Mouse (Mus musculus) adrenal gland, postnatal 14 days (tissue): ENCODE data around the gene Osgep. TPM values are rescaled to one million over a fixed set of nuclear protein-coding genes. Genes with fewer than 3 reads are reported as not detected.
A peak's percentile ranks its signal among the peaks of the same experiment; 100 is the strongest.
"Not testable (repeated sequence)": the region's sequence is repeated elsewhere in the genome, so short reads cannot be mapped to it uniquely, and the experiment has no call there.

Experiments
- DNase-seq: peaks from one replicate; pipeline ENCODE4 v3.0.0; 2021; ENCODE audit warnings: mixed read lengths
- total RNA-seq: library from RNA; stranded (reverse); gene quantifications from 2 replicates; pipeline ENCODE4 v1.2.3, GENCODE M21; 2021

Gene Osgep
- total RNA-seq, 1 experiment from 2014 or later = 60.9 TPM

DNA sequence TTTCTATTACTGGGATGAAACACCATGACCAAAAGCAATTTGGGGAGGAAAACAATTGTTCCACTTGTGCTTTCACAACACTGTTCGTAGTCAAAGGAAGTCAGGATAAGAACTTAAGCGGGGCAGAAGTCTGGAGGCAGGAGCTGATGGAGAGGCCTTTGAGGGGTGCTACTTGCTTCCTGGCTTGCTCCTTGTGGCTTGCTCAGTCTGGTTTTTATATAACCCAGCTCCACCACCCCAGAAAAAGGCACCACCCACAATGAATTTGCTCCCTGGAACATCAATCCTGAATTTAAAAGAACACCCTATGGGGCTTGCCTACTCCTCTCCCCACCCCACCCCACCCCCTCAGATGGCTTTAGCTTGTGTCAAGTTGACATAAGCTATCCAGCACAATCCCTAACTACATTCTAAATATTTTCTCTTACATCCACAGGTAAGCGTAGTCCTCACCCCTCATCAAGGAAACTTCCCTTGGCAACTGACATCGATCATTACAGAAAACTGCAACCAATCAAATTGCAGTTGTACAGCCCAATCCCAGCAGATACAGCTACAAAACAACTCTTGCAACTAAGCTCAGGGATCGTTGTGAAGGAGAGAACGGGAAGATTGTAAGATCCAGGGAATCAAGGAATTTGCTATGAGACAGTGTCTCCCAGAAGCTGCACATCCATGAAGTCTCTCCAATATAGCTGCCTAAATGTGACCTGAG, 48.3 kb downstream of the Osgep start:
- no peak for DNase-seq

DNA sequence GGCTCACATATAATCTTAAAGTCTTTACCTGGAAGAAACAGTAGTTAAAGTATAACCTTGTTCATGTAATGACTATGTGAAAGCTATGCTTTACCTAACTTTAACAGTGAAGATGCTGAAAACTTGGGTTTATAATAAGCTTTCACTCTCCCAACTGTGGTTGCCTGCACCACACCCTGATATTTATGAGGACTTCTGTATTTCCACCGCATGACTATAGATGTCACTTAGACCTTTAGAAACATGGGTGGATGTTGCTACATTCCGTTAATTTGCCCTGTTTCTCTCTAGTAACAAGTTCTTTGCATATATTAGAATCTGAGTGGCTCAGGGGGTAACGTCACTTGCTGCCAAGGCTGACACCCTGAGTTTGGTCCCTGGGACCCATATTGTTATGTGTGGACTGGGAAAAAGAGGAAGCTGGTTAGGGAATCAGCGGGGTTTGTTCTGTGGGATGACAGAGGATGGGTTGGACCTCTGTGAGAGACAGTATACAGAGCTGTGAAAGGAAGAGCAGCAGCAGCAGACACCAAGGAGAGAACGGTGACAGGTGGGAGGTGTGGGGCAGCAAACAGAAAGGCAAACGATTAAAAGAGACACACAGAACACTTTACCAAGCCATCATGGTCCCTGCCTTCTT, 49.0 kb downstream of the Osgep start:
- DNase-seq = no peak

DNA sequence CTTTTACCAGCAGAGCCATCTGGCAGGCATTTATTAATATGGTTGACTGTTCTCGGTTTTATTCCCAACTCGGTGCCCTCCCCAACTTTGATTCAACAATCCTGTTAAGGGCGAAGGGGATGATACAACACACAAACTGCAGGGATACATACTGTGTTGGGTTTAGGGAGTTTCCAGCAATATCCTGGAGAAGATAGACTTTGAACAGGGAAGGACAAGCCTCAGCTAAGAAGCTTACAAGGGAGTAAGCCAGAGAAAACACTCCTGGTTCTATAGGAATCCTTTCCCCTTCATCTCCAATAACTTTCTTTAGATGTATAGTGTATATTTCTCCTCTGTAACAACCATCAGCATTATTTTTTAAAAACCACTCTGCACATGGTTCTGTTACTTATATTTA, 49.5 kb downstream of the Osgep start:
- DNase-seq = no peak

DNA sequence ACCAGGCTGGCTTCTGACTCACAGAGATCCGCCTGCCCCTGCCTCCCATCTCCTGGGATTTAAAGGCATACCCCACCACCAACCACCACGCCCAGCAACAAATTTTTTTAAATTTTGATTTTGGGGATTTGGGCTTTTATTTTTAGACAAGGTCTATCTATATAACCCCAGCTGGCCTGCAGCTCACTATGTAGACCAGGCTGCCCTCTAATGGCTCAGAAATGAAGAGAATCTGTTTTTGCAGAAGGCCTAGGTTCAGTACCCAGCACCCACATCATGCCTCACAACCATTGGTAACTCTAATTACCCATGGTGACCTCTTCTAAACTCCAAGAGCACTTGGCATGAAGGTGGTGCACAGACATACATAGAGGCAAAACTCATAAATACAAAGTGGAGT, 53.4 kb downstream of the Osgep start:
- DNase-seq = no peak

DNA sequence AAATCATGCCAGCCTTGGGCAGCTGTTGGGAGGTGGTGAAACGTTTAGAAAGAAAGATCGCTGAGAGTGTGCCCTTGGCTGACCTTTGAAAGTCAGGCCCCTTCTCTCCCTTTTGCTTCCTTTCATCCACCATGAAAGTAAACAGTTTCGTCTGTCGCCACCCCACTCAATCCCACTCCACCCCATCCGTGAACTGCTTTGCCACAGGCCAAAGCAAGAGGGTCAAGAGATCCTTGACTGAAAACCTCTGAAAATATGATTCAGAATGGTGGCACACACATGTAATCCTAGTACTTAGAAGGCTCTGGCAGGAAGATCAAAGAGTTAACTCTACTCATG, 53.9 kb downstream of the Osgep start:
- DNase-seq = no peak

DNA sequence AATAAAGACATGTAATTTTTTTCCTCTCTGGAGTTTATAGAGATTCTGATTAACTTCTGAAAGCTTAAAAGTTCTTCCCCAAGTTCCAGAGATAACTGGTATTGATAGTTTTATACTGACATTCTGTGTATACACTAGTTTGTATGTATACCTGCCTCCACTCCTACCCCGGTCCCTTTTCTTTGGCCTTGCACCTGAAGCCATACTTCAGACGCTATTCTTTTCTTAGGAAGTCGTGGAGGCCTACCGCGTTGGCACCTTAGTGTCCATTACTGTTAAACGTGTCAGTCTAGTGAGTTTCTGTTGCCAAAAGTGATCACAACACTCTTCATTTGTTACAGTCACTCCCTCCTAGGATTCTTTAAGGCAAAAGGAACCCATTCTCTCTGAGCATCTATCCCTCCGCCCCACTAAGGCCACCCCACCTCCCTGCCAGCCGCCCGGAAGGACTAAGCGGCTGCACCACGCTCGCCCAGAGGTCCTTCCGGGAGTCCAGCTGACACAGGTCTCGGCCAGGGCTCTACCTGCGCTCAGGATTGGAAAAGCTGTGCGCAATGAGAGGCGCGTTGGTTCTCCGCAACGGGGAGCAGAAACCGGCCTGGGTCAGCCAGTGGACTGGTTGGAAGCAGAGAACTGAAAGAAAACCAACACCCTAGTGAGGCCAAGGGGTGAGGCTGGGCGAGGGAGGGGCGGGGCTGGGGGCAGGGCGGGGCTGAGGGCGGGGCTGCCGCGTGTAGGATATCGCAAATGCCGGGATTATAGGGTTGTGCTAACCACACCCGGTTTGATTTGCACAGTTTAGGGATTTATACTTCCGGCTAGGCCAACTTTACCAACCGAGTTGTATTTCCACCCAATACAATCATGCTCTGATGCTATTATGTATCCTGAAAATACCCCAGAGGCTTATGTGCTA, 54.5 kb downstream of the Osgep start, which contains the start of gene Tep1:
Tep1 (minus strand) TSS at position 672 of the 916 bp plus-strand sequence.
- DNase-seq = peak; percentile 90

DNA sequence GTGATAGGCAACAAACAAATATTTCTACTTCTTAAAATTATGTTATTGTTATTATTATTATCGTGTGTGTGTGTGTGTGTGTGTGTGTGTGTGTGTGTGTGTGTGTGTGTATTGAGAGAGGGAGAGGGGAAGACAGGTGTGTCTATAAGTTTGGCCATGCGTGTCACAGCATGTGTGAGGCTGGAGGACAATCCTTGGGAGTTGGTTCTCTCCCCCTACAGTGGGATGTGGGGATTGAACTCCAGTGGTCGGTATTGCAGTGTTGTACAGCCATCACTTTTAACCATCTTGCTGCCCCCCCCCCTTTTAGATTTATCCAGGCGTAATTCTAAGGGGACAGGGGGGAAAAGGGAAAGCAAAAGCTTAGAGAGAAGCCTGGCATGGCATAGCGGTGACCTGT, 56.0 kb downstream of the Osgep start:
- DNase-seq = no peak

DNA sequence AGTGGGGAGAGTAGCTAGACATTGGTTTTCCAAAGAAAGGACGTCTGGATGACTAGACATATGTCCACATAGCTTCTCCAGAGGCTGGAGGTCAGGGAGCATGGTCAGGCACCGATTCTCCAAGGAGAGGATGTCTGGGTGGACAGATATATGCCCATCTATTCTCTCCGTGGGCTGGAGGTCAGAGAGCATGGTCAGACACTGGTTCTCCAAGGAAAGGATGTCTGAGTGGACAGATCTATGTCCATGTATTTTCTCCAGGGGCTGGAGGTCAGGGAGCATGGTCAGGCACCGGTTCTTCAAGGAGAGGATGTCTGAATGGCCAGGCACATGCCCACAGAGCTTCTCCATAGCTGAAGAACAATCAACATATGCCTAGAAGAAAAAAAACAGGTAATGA, 56.5 kb downstream of the Osgep start:
- DNase-seq = no peak

DNA sequence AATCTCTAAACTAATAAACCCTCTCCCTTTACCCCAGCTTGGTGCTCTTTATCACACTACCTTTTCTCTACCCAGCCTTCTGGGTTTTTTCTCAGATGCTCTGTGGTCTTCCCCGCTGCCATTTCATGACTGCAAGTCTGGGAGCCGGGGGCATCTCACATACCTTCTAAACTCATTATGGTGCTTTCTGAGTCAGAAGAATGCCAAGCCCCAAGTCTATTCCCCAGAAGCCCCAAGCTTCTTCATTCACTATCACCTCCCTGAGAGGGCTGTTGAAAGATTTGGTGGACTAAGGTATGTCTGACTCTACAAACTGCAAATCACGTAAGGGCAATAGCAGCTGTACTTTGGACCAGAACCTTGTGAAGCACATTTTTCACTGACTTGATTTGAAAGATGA, 57.7 kb downstream of the Osgep start:
- no peak for DNase-seq

DNA sequence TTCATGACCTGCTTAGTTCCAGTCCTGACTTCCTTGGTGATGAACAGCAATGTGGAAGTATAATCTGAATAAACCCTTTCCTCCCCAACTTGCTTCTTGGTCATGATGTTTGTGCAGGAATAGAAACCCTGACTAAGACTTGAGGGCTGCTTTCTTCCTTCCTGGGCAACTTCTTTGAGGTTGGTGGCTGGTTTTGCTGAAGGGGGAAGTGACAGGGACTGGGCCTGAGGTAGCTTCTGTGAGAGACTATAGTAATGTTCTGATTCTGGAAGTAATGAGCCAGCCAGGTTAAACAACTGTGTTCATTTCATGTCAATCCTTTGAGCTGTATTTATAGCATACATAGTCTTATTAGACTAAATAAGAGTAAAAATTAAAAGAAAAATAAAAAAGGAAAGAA, 59.7 kb downstream of the Osgep start:
- DNase-seq = not testable (repeated sequence)

DNA sequence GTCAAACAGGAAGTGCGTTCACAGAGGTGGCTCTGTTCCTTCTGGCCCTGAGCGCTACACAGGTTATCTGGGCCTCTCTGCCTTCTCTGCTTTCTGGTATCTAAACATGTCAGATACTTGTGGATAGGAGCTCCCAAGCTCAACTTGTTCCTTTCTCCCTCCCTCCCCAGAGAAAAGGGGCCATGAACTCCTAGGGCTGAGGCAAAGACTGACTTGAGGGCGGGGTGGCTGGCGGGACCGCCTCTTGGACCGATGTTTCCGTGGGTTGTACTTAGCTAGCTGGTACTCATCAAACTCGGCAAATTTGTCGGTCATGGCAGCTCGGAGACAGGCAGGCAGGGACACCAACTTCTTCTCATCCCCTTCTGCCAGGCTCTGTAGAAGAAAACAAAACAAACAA, 62.1 kb downstream of the Osgep start:
- no peak for DNase-seq

Other genes with a start within 250 kb of the Osgep start
- not detected in 2 replicates for gene Olfr747, start 231.7 kb downstream of the Osgep start, total RNA-seq
- gene Olfr748, start 217.5 kb downstream of the Osgep start, total RNA-seq = not detected in 2 replicates
- not detected in 2 replicates for gene Olfr749, start 179.8 kb downstream of the Osgep start, total RNA-seq
- 33.6 and 40.3 TPM in 2 replicates for gene Ttc5, start 139.4 kb downstream of the Osgep start, total RNA-seq
- gene Ccnb1ip1, start 117.2 kb downstream of the Osgep start, total RNA-seq = not detected in 2 replicates
- gene Parp2, start 117.1 kb downstream of the Osgep start, total RNA-seq = 29.2 and 37.8 TPM in 2 replicates
- 20.8 and 23.3 TPM in 2 replicates for gene Tep1, start 54.3 kb downstream of the Osgep start, total RNA-seq
- gene Klhl33, start 27.4 kb downstream of the Osgep start, total RNA-seq = 1.1 and 1.5 TPM in 2 replicates
- gene Apex1, start 75 bp upstream of the Osgep start, total RNA-seq = 66.1 and 71.3 TPM in 2 replicates
- gene Pip4p1, start 6.0 kb upstream of the Osgep start, total RNA-seq = 44.3 and 47.2 TPM in 2 replicates
- 55.0 and 61.3 TPM in 2 replicates for gene Pnp, start 6.2 kb upstream of the Osgep start, total RNA-seq
- gene Gm49342, start 19.6 kb upstream of the Osgep start, total RNA-seq = 51.4 and 57.2 TPM in 2 replicates
- 2.6 and 3.1 TPM in 2 replicates for gene Pnp2, start 31.1 kb upstream of the Osgep start, total RNA-seq
- 0.33 TPM in 1 of 2 replicates, not detected in the other for gene Rnase10, start 82.9 kb upstream of the Osgep start, total RNA-seq
- gene Rnase9, start 117.0 kb upstream of the Osgep start, total RNA-seq = not detected in 2 replicates
- not detected in 2 replicates for gene Rnase11, start 125.3 kb upstream of the Osgep start, total RNA-seq
- not detected in 2 replicates for gene Rnase12, start 132.8 kb upstream of the Osgep start, total RNA-seq
- not detected in 2 replicates for gene Olfr750, start 149.5 kb upstream of the Osgep start, total RNA-seq
- gene Rnase4, start 166.2 kb upstream of the Osgep start, total RNA-seq = 56.5 and 131 TPM in 2 replicates
- 6.0 and 37.1 TPM in 2 replicates for gene Ang, start 166.3 kb upstream of the Osgep start, total RNA-seq
- gene Eddm3b, start 189.5 kb upstream of the Osgep start, total RNA-seq = not detected in 2 replicates
- 1.3 and 4.5 TPM in 2 replicates for gene Rnase6, start 199.0 kb upstream of the Osgep start, total RNA-seq
- not detected in 2 replicates for gene Rnase1, start 221.9 kb upstream of the Osgep start, total RNA-seq
- gene Rnase2b, start 237.4 kb upstream of the Osgep start, total RNA-seq = not detected in 2 replicates